ENCODE assay signal across 1 mouse cellular context in genomic region chr6:87079457-87079856, GRCm38 (mm10).
TF ChIP-seq lines count a peak whose summit lies in the region.

No protein-coding gene starts in this region.

TF ChIP-seq in CH12.LX, 34 proteins besides CTCF, POLR2A, EP300 and RAD21:
- TF ChIP-seq ZNF384 (IDR thresholded peaks at IDR 0.05; ENCODE audit: low read depth, low read length), result peak; percentile 27; the same call in 1 of the 2 replicates
- TF ChIP-seq MXI1 (IDR thresholded peaks at IDR 0.05; ENCODE audit: low read depth, low read length), result no peak
TF ChIP-seq in CH12.LX: peak in this region for 1.
